Mouse (Mus musculus) liver, embryonic 16.5 days (tissue): ENCODE data around the gene Rab3a. TPM values are rescaled to one million over a fixed set of nuclear protein-coding genes. Genes with fewer than 3 reads are reported as not detected.

ENCODE experiments used
- ATAC-seq: fragments of 200-750 bp; cut with Nextera tagmentation; 2 replicates; pipeline ENCODE4 v1.8.0; 2017; ENCODE audit warnings: low read depth, mild to moderate bottlenecking, moderate number of reproducible peaks, moderate library complexity
- H3K27ac ChIP-seq: fragments of 300-500 bp; sonication (generic); 2 replicates; pipeline ENCODE4 v1.5.1; 2014; ENCODE audit warnings: mild to moderate bottlenecking, low read length
- H3K27me3 ChIP-seq: fragments of 300-500 bp; sonication (generic); 2 replicates; pipeline ENCODE4 v1.6.1; 2014; ENCODE audit warnings: low read depth, low read length, mixed read lengths; ENCODE audit not compliant: control insufficient read depth, insufficient read depth
- H3K36me3 ChIP-seq: fragments of 300-500 bp; sonication (generic); 2 replicates; pipeline ENCODE4 v1.6.1; 2014; ENCODE audit warnings: mild to moderate bottlenecking; ENCODE audit not compliant: control insufficient read depth, insufficient read depth
- H3K4me1 ChIP-seq: fragments of 300-500 bp; sonication (generic); 2 replicates; pipeline ENCODE4 v1.6.1; 2014; ENCODE audit warnings: low read depth, low read length, mixed read lengths; ENCODE audit not compliant: control insufficient read depth
- H3K4me2 ChIP-seq: fragments of 300-500 bp; sonication (generic); 2 replicates; pipeline ENCODE4 v1.6.1; 2014; ENCODE audit warnings: low read depth, low read length, mixed read lengths
- H3K4me3 ChIP-seq: fragments of 300-500 bp; sonication (generic); 2 replicates; pipeline ENCODE4 v1.5.1; 2014; ENCODE audit warnings: low read depth, mild to moderate bottlenecking, low read length
- H3K9ac ChIP-seq: fragments of 300-500 bp; sonication (generic); 2 replicates; pipeline ENCODE4 v1.6.1; 2014; ENCODE audit warnings: low read depth, low read length
- H3K9me3 ChIP-seq: fragments of 300-500 bp; sonication (generic); replicated peaks from 2 replicates; pipeline ENCODE4 v1.6.1; 2016; ENCODE audit warnings: low read length; ENCODE audit not compliant: control insufficient read depth
- WGBS: fragments of 180-500 bp; shearing (Covaris S2); extraction: QIAGEN DNeasy Blood & Tissue Kit; methylation state at CpG from one replicate; pipeline ENCODE4 v1.1.7; 2014; ENCODE audit not compliant: insufficient replicate concordance; 5-methylcytosine and 5-hydroxymethylcytosine counted together
- polyA plus RNA-seq: library from polyadenylated mRNA; unstranded; fragments of >200 nt; fragmentation: Nextera tagmentation; extraction: Ambion mirVana; gene quantifications from 2 replicates; pipeline ENCODE4 v1.2.1, GENCODE M21; 2015

Rab3a gene
- polyA plus RNA-seq, 1 experiment from 2014 or later: 3.4 TPM

GRCm38 (mm10) chr8:70719796-70720270 is 34.6 kb upstream of the Rab3a start:
- no peak for ATAC-seq
- no peak overlapping the region for H3K4me2 ChIP-seq
- no peak overlapping the region for H3K27ac ChIP-seq
- 37% methylated on average over 9 of the region's 9 CpGs for WGBS
- no peak overlapping the region for H3K4me3 ChIP-seq
- no peak overlapping the region for H3K9ac ChIP-seq
- H3K9me3 ChIP-seq: no peaks in the 10 kb centered on the region
- H3K4me1 ChIP-seq: peaks cover 2% of the 10 kb centered on the region
- no peaks in the 10 kb centered on the region for H3K36me3 ChIP-seq
- no peaks in the 10 kb centered on the region for H3K27me3 ChIP-seq

DNA sequence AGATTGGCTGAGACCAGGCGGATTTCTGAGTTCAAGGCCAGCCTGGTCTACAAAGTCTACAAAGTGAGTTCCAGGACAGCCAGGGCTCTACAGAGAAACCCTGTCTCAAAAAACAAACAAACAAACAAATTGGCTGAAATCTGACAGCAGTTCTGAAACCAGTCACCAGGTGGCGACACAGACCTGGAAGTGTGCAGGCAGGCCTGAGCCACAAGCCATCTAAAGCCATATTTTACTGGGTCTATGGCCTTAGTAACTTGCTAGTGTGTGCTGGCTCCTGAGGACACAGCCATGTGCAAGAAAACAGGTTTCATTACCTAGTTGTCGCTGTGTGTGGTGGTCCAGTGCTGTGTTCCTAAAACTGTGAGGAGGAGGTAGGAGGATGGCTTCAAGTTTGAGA is 33.7 kb upstream of the Rab3a start:
- WGBS: 4% methylated on average over 3 of the region's 3 CpGs
- Histone ChIP-seq H3K27me3 (no peaks in the 10 kb centered on the region; the same call in 1 of the 2 replicates), H3K36me3 (no peaks in the 10 kb centered on the region), H3K4me3 (no peak overlapping the region), H3K27ac (no peak overlapping the region), H3K9me3 (no peaks in the 10 kb centered on the region), H3K4me1 (peaks cover 2% of the 10 kb centered on the region), H3K9ac (no peak overlapping the region), H3K4me2 (no peak overlapping the region)
- ATAC-seq: no peak

- H3K27ac ChIP-seq: no peak overlapping the region
- H3K36me3 ChIP-seq: no peaks in the 10 kb centered on the region
- H3K4me1 ChIP-seq: peaks cover 2% of the 10 kb centered on the region
- ATAC-seq: no peak
- no peaks in the 10 kb centered on the region for H3K9me3 ChIP-seq
- H3K9ac ChIP-seq: no peak overlapping the region
- no peak overlapping the region for H3K4me2 ChIP-seq
- 70% methylated on average over 8 of the region's 8 CpGs for WGBS
- H3K4me3 ChIP-seq: no peak overlapping the region
- peaks cover 3% of the 10 kb centered on the region; the same call in 1 of the 2 replicates for H3K27me3 ChIP-seq
Observed at GRCm38 (mm10) chr8:70721601-70722000, 32.9 kb upstream of the Rab3a start.

- Histone ChIP-seq H3K27ac (peak within 1 kb of the TSS; percentile 86), H3K9me3 (no peaks in the 10 kb centered on the region), H3K9ac (peak within 1 kb of the TSS; percentile 29; the same call in 1 of the 2 replicates), H3K36me3 (no peaks in the 10 kb centered on the region), H3K4me3 (peak within 1 kb of the TSS; percentile 43), H3K27me3 (peaks cover 10% of the 10 kb centered on the region), H3K4me2 (peak within 1 kb of the TSS; percentile 42), H3K4me1 (no peaks in the 10 kb centered on the region)
- peak; percentile 87 for ATAC-seq
- WGBS: 43% methylated on average over 7 of the region's 7 CpGs
Observed at GRCm38 (mm10) chr8:70723486-70724210, 30.8 kb upstream of the Rab3a start, which contains the start of gene Pde4c. TSS of gene Pde4c (plus strand) at chr8:70723720.

- no peak for ATAC-seq
- Histone ChIP-seq H3K4me1 (no peaks in the 10 kb centered on the region), H3K9me3 (no peaks in the 10 kb centered on the region), H3K4me3 (peak overlapping the region; percentile 1; the same call in 1 of the 2 replicates), H3K27ac (peak overlapping the region; percentile 86), H3K4me2 (peak overlapping the region; percentile 31), H3K27me3 (peaks cover 16% of the 10 kb centered on the region), H3K9ac (peak overlapping the region; percentile 29; the same call in 1 of the 2 replicates), H3K36me3 (no peaks in the 10 kb centered on the region)
- 58% methylated on average over 12 of the region's 12 CpGs for WGBS
Observed at GRCm38 (mm10) chr8:70724216-70724615, 30.3 kb upstream of the Rab3a start.

DNA sequence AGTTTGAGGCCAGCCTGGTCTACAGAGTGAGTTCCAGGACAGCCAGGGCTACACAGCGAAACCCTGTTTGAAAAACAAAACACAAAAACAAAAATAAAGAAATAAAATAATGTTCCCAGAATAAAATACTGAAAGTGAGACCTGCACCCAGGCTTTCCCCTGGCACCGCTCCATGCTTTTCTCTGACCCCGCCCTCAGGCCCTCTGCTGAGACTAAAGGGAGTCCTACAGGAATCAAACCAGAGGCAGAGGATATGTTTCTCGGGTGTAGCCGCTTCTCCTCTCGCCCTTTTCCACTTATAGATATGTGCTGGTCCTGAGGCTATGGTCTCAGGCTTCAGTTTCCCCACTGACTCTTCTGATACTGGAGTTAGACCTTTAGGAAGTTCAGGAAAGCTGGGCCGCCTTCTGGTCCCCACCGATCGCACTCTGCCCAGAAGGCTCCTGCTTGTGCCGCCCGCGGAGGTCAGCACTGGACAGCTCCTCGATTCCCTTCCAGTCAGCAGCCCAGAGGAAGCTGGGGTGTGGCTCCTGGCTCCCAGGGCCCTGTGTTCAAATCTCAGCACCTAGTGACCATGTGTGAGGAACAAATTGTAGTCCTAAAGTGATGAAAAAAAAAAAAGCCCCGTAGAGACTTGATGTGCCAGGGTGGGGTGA is 28.6 kb upstream of the Rab3a start:
- Histone ChIP-seq H3K4me1 (peaks cover 3% of the 10 kb centered on the region; the same call in 1 of the 2 replicates), H3K4me2 (no peak overlapping the region), H3K36me3 (no peaks in the 10 kb centered on the region), H3K27me3 (peaks cover 30% of the 10 kb centered on the region), H3K4me3 (no peak overlapping the region), H3K9me3 (no peaks in the 10 kb centered on the region), H3K27ac (no peak overlapping the region), H3K9ac (no peak overlapping the region)
- WGBS: 23% methylated on average over 14 of the region's 14 CpGs
- ATAC-seq: no peak

GRCm38 (mm10) chr8:70726721-70727120 is 27.8 kb upstream of the Rab3a start:
- Histone ChIP-seq H3K9me3 (no peaks in the 10 kb centered on the region), H3K9ac (no peak overlapping the region), H3K4me3 (no peak overlapping the region), H3K27me3 (peaks cover 30% of the 10 kb centered on the region), H3K4me2 (no peak overlapping the region), H3K36me3 (no peaks in the 10 kb centered on the region), H3K27ac (no peak overlapping the region), H3K4me1 (peaks cover 3% of the 10 kb centered on the region; the same call in 1 of the 2 replicates)
- WGBS: 33% methylated on average over 11 of the region's 11 CpGs
- ATAC-seq: no peak

DNA sequence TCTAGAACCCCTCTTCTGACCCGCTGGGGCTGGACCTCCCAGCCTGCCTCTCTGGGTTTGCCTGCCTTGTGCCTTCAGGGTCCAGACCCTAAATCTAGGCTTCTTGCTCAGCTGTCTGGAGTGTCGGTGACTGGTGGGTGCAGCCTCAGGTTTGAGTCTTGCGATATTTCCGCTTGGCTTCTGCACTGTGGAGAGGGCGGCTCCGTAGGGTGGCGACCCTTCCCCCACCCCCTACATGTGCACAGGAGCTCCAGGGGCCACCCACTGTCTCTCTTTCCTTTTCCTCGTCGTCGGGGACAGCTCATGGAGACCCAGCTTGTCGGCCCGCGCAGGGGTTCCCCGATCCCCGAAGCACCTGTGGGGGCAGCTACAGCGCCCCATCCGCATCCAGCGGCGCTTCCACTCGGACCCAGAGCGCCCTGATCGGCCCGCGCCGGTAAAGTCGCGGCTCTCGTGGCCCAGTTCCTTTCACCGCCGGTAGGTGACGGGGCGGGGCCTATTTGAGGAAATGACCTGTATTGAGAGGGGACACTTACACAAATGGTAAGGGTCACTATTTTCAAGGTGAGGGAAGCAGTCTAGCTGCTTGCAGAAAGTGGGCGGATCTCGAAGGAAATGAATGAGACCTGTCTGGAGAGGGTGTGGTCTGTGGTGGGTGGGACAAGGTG is 24.5 kb upstream of the Rab3a start:
- ATAC-seq: no peak
- Histone ChIP-seq H3K27ac (no peak overlapping the region), H3K4me2 (peak overlapping the region; percentile 52), H3K9ac (no peak overlapping the region; the same call in 1 of the 2 replicates), H3K36me3 (no peaks in the 10 kb centered on the region), H3K27me3 (peaks cover 30% of the 10 kb centered on the region), H3K9me3 (no peaks in the 10 kb centered on the region), H3K4me3 (peak overlapping the region; percentile 30), H3K4me1 (peaks cover 3% of the 10 kb centered on the region; the same call in 1 of the 2 replicates)
- 2% methylated on average over 34 of the region's 34 CpGs for WGBS
